ENCODE assay signal across 8 mouse cellular contexts in genomic region chr15:90420776-90421175, GRCm38 (mm10).
DNase-seq lines count a peak whose midpoint lies in the region.

No protein-coding gene starts in this region.

- DNase-seq in adrenal gland, adult 2 months: peak; percentile 4
- DNase-seq in adrenal gland, adult 8-10 months: no peak
- DNase-seq in kidney, adult 9 months: peak; percentile 43
- no peak for DNase-seq in kidney, postnatal 14 days
- DNase-seq in thymus, postnatal 25 days: peak; percentile 0
- DNase-seq in thymus, adult 18-20 months: no peak
- DNase-seq in urinary bladder, postnatal 14 days (ENCODE audit: low spot score): peak; percentile 10
- DNase-seq in yolk sac, embryonic 10.5 days (ENCODE audit: low spot score): no peak

Comparison
In these comparisons a context has a peak if more than half of its experiments do, and no peak if none do; other contexts are left out.
1. DNase-seq: peak in adrenal gland, adult 2 months (single experiment), kidney, adult 9 months (single experiment), thymus, postnatal 25 days (single experiment) and urinary bladder, postnatal 14 days (single experiment); none in adrenal gland, adult 8-10 months (single experiment), kidney, postnatal 14 days (single experiment), thymus, adult 18-20 months (0 of 2) and yolk sac, embryonic 10.5 days (single experiment).